Mouse (Mus musculus): ENCODE data around the gene Igdcc3. TPM values are rescaled to one million over a fixed set of nuclear protein-coding genes. Genes with fewer than 3 reads are reported as not detected.
"Not testable (repeated sequence)": the region's sequence is repeated elsewhere in the genome, so short reads cannot be mapped to it uniquely, and the experiment has no call there.

Gene Igdcc3
- polyA plus RNA-seq, 1 experiment: 0.43 TPM

DNA sequence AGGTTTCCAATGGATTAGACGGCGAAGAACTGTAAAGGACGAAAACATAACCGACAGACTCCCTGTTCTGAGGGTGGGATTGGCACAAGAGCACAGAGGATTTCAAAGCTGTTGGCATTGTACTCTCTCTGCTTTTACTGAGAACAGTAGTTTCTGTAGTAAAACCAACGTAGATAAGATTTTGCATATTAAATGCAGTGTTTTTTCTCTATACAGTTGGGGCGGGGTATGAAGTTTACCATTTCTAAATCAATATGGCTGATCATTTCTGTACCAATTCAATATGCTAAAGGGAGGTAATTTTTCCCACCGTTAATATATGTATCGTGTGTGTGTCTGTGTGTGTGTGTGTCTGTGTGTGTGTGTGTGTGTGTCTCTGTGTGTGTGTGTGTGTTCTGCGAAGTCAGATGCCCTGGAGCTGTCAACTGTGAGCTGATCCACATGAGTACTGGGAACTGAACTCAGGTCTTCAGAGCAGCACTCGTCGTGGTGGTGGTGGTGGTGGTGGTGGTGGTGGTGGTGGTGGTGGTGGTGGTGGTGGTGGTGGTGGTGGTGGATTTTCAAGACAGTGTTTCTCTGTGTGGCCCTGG lies 61.3 kb downstream of the Igdcc3 start:
- no peak for DNase-seq (ENCODE audit: low read depth)

DNA sequence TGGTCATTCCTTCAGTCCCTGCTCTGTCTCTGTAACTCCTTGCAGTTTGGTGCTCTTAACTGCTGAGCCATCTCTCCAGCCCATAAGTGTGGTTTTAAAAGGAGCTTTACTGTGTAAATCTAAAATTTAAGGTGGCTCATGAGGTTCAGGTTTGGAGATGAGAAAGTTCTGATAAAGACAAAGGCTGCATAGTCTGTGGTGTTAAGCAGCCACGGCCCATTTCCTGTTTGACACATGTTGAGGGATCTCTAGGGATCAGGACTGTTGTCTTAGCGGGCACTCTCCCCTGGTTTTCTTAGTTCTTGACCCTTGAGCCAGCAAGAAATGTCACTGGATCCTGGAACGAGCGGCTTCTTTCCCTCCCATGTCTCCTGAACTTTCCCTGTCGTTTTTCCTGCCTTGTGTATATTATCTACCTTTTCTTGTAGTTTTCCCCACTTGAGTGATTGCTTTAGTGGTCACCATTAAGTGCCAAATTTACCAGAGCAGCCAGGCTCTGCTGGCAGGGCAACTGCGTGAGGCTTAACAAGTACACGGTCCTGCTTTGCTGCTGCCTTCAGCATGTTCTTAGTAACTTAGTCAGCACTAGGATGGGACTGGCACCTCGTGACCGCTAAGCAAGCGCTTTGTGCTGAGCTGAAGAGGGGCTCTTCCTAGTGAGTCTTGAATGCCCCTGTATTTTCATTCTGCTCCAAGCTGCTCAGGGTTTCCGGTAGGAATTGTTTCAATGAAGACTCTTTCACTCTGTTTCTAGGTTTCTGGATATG lies 64.2 kb downstream of the Igdcc3 start:
- no peak for DNase-seq (ENCODE audit: low read depth)

DNA sequence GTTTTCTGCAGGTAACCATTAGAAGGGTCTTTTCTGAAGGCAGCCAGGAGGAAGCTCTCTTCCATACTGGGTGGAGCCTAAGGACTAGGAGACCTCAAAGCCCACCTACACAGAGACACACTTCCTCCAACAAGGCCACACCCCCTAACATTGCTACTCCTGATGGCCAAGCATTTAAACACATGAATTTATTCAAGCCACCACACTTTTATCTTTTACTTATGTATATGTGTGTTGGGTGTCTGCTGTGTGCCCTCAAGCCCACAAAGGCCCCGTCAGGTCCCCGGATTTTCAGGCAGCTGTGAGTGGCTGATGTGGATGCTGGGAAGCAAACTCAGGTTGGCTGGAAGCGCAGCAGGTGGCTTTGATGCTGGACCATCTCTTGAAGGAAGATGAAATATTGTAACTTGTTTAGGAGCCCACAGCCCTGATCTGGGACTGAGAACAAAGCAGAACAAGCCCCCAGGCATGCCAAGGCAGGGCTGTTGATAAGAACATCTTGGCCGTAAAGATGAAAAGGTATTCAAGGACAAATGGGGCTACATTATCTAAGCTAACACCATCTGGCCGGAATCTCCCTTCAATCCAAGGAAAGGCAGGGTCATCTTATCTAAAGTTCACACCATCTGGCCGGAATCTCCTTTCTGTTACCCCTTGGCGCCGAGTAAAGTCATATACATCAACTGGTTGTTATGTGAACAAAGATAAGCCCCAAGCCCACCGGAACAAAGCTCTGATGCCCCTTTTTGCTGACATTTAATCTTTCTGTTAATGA lies 66.2 kb downstream of the Igdcc3 start:
- DNase-seq (ENCODE audit: low read depth): not testable (repeated sequence)

DNA sequence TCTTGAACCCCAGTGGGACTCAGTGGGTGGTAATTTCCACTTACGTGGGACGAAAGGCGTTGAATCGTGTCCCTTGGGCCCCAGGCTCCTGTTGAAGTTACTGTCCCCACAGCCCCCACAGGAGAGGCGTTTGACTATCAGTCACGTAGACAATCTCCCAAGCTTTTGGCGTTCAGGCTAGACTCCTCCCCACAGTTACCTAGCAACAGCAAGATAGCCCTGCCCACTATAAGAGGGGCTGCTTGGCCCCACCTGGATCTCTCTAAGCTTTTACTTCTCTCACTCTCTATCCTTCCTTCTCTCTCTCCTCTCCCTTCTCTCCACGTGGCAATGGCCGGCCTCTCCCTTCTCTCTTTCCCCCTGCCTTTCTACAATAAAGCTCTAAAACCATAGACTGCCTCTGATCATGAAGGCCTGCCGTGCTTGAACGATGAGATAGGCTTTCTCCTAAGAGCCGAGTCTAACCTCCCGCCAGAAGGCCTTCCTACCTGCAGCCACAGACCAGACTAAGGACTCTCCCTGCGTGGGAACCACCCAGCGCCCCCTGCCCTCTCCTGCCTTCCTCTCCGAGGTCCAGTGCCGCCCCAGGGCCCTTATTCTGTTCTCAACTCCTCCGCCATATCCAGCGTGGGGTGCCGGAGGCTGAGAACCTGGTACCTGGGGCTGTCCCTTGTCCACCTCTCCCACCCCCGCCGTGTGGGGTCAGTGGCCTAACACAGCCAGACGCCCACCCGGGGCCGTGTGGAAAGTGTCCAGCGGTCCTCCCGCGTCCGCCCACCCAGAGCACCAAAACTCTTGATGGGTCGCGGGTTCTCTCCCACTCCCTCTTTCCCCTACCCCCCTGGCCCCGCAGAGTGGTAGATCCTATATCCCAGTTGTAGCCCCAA lies 67.5 kb downstream of the Igdcc3 start:
- DNase-seq (ENCODE audit: low read depth): no peak

DNA sequence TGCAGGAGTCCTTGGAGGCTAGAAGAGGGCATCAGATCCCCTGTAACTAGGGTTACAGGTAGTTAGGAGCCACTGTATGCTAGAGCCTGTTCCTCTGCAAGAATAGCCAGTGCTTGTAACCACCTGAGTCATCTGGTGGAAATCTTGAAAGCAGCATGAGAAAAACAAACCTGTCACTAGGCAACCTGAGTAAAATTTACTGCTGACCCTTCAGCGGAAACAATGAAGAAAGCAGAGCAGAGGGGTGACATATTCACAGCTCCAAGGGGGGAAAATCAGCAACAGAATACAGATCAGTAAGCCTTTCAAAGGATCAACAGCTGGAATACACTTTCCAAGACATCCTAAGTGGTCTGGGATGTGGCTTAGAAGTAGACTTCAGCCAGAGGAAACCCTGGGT lies 70.6 kb downstream of the Igdcc3 start:
- no peak for DNase-seq (ENCODE audit: low read depth)

DNA sequence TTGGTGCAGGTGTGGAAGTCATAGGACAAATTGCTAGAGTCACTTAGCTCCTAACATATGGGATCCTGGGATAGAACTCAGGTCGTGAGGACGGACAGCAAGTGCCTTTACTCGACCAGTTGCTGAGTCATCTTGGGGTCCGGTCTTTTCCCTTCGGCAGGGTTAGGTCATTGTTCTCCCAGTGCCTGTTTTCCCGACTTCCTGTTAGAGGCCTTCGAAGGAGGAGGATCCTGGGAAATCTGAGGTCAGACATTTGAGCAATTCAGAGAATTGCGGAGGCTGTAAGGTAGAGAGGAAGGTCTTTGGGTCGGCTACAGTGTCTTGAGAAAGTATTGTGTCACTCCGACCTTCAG lies 73.4 kb downstream of the Igdcc3 start:
- DNase-seq (ENCODE audit: low read depth): no peak

DNA sequence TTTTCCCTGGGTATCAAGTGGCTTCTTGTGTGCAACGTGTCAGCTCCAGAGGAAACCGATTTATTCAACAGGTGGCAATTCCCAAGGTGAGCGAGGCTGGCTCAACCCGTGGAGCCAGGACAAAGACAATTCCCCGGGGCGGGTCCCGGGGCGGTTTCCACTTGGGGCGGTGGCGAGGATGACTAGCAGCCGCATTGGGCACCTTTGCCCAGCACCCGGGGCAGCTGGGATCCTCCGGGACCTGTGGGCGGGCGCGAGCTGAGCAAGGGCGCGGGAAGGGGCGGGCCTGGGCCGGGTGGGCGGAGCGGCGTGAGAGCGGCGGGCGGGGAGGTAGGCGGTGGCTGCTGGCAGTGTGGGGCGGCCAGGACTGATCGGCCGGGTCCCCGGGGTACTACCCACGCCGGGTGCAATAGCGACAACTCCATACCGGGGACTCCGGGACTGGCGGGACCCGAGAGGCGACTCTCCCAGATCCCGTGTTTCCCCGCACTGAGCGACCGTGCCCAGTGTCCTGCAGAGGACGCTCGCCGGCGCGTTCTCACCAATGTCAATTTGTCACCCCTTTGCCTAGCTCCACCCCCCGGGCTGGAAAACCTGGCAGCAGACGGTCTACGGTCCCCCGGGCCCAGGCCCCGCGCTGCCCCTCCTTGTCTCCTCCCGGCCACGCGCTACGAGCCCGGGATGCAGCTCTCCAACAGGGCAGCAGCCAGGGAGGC lies 73.9 kb downstream of the Igdcc3 start:
- DNase-seq (ENCODE audit: low read depth): no peak

DNA sequence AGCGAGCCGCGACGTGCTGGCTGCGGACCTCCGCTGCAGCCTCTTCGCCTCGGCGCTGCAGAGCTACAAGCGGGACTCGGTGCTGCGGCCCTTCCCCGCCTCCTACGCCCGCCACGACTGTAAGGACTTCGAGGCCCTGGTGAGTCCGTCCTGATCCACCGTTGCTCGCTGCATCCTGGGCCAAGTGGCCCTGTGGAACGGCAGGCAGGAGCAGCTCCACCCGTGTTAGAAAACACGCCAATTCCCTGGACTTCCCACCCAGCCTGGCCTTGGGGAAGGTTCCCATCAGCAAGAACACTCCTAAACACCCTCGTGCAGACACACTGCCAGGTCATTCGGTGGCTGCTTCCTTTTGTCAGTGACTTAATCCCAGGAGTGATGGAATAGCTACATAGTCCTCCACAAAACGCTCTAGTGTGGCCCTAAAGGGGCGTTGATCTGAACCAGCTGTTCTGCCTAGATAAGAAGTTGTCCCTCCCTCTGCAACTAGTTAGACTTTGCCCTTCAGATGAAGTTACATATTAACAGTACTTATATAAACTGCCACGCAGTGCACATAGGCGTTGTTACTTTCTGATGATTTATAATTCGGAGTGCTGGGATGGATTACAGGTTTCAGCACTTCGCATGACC lies 74.6 kb downstream of the Igdcc3 start:
- DNase-seq (ENCODE audit: low read depth): no peak

DNA sequence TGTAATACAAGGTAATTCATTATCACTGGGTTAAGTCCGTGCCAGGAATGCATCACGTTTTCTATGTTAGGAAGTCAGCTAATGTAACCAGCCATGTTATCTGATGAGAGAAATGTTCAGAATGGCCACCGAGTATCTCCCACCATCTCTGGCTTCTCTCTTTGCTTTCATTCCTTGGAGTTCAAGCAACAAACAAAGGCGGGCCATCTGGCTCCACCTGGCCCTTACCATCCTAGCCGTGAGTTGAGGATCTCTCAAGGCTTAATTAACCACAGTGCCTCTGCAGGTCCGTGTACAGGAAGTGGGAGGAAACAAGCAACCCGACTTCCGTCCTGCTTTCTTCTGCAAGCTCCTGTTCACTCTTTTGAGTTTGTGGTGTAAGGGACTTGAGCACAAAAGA lies 76.0 kb downstream of the Igdcc3 start:
- DNase-seq (ENCODE audit: low read depth): no peak

DNA sequence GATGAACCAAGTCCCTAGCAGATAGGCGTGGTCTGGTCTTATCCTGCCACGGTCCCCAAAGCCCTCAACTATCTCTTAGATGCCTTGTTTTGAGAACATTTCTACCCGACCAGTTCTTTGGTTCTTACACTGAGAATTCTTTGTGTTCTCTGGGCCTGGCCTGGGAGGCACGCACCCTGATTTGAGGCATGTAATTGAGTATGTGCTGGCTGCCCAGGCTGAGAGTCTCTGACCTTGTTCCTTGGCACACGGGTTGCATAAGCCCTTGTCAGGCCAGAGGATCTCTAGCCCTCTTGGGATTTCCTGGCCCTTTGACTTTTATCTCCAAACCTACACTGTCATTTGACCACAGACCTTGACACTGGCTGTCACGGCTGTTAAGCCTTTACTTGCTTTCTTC lies 76.7 kb downstream of the Igdcc3 start:
- DNase-seq (ENCODE audit: low read depth): no peak

DNA sequence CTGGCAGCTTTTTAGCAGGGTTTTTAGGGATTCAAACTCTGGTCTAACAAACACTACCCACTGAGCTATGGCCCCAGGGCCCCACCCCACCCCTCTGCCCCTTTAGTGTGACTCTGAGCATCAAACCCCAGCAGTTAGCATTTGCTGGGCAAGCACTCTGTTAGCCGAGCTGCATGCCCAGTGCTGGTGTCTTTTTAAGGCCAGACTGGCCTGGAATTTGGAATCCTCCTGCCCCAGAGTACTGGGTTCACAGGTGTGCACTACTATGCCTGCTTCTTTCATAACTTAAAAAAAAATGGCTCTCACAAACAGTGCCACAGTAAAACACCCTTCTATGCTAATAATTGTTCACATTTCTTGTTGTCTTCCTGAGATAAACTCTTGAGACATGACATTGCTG lies 77.9 kb downstream of the Igdcc3 start:
- no peak for DNase-seq (ENCODE audit: low read depth)

DNA sequence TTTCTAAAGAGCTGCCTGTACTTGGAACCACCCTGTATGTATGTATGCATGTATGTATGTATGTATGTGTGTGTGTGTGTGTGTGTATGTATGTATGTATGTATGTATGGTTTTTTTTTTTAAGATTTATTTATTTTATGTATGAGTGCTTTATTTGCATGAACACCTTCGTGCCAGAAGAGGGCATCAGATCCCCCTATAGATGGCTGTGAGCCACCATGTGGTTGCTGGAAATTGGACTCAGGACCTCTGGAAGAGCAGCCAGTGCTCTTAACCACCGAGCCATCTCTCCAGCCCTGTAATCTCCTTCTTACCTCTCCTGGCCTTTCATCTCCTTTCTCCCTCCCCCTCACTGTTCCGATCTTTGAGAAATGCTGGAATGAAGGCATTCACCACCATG lies 79.4 kb downstream of the Igdcc3 start:
- DNase-seq (ENCODE audit: low read depth): not testable (repeated sequence)

DNA sequence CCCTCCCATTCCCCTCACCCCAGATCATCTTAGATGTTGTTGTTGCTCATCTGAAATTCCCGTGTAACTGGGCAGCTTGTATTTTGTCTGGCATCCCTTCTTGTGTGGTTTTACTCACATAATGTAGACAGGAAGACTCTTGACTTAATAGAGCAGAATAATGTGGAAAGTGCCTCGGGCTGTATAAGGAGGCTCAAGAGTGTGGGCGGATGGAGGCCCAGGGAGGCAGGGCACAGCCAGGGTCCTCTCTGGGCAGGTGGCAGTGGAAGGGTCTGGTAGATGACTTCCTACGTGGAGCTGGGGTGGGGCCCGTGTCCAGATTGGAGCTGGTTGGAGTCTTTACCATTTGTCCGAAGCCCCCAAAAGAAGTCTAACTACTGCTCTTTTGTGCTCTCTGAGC lies 82.9 kb downstream of the Igdcc3 start:
- DNase-seq (ENCODE audit: low read depth): no peak

DNA sequence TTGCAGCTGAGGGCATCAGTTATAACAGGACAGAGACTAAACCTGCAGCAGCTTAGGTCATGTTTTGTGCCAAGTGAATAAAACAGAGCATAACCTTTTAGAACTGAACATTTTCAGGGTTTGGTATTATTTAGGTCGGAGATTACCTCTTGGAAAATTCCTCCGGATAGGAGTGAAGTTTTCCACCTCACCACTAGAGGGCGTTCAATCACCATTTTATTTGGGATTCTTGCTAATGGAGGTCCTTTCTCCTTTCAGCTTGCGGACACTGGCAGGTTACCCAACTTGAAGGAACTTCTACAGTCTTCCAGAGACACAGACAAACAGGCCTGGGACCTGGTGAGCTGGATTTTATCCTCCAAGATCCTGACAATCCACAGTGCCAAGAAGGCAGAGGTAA lies 84.8 kb downstream of the Igdcc3 start:
- DNase-seq (ENCODE audit: low read depth): no peak

DNA sequence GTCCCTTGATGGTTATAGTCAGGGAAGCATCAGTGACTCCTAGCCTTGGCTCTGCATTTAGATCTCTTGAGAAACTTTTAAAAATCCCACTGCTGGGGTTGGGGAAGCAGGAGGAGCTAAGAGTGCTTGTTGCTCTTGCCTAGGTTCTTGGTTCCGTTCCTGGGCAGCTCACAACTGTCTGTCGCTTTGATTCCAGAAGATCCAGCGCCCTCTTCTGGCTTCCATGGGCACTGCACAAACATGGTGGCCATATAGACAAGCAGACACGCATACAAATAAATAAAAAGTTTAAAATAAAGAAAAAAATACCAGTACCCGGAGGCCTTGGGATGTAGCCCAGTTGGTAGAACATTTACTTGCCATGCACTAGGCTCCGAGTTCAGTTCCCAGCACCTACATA lies 89.3 kb downstream of the Igdcc3 start:
- no peak for DNase-seq (ENCODE audit: low read depth)

DNA sequence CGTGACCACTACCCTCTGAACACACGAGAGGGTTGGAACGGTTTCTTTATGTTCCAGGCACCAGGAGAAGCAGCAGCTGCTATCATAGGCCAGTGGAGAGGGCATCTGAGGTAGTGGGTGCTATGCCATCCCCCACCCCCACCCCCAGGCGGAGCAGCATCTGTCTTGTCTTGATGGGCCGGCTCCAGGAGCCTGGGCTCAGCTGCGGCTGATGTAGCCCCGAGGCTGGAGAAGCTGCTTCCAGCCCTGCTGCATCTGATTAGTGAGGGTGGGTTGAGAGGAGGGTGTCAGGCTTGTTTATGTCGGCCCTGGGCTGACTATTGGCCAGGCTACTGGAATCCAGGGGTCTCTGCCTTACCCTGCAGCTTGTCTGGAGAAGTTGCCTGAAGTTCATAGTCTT lies 90.3 kb downstream of the Igdcc3 start:
- DNase-seq (ENCODE audit: low read depth): no peak

DNA sequence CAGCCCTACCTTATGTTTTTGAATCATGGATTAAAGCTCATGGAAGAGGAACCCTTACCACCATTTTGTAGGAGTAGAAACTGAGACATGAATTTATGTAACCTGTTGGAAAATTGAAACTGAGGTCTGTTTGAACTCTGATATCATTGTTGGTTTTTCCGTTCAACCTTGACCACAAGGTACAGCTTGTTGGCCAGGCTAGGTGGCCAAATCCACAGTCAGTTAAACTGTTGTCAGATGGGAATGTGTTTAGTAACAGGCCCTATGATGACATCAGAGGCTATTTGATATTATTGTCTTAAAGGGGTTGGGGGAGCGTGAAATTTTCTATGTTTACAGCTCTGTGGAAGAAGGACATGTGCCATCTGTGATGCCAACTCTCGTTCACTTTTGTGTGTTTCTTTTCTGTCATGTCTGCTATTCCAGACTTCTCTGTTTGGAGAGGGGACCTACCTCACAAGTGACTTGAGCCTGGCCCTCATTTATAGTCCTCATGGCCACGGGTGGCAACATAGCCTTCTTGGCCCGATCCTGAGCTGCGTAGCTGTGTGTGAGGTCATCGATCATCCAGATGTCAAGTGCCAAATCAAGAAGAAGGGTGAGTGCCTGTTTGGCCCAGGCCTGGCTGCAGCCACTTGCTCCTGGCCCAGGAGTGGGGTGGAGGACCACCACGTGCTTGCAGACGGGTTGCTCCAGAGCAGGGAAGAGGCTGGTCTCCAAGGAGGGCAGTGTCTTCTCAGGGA lies 92.4 kb downstream of the Igdcc3 start:
- DNase-seq (ENCODE audit: low read depth): no peak

DNA sequence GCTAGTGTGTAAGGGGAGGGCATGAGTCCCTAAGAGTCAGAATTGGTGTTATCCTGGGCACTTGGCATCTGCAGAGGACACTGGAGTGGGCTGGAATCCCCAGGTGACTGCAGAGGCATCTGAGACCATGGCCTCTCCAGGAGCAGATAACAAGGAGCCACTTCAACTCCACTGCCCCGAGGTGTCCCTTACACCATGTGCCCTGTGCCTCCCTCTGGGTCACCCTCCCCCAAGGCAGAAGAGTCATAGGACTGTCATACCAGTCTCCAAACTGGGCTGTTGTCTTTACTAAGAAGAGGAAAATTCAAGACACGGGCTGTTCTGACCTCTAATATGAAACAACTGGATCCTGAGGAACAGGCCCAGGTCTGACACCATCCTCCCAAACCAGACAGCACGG lies 93.7 kb downstream of the Igdcc3 start:
- no peak for DNase-seq (ENCODE audit: low read depth)

Measured in gonadal fat pad, adult 2 months (tissue).